Mouse (Mus musculus) frontal cortex, postnatal 36 days (tissue): Measurements from ENCODE around the gene Olfr477.
"Not testable (repeated sequence)": the region's sequence is repeated elsewhere in the genome, so short reads cannot be mapped to it uniquely, and the experiment has no call there.

Source experiments
- DNase-seq, 2 experiments: peaks; one replicate each; pipeline ENCODE4 v3.0.0; 2022; ENCODE audit warnings: low spot score in 2 of 2

Gene Olfr477

GRCm38 (mm10) chr7:107986393-107986792 is at the start of gene Olfr477:
TSS of gene Olfr477 (plus strand) at chr7:107986693.
- DNase-seq: no peak

- not testable (repeated sequence) for DNase-seq
Measured at GRCm38 (mm10) chr7:107952539-107952938, 34.0 kb upstream of the Olfr477 start.

- DNase-seq: no peak
Measured at GRCm38 (mm10) chr7:107954343-107954742, 32.1 kb upstream of the Olfr477 start, which contains the start of gene Olfr474. TSS of gene Olfr474 (plus strand) at chr7:107954643.

GRCm38 (mm10) chr7:107964503-107964902 is 22.0 kb upstream of the Olfr477 start, which contains the start of gene Olfr476:
TSS of gene Olfr476 (plus strand) at chr7:107964803.
- no peak for DNase-seq

- DNase-seq: not testable (repeated sequence)
Measured at GRCm38 (mm10) chr7:108014256-108014655, 27.8 kb downstream of the Olfr477 start.

- no peak for DNase-seq
Measured at GRCm38 (mm10) chr7:108033889-108034288, 47.4 kb downstream of the Olfr477 start, which contains the start of gene Olfr478. TSS of gene Olfr478 (minus strand) at chr7:108033989.
